Mouse (Mus musculus) neural tube, embryonic 11.5 days (tissue): ENCODE data around the gene Spem1. TPM values are rescaled to one million over a fixed set of nuclear protein-coding genes. Genes with fewer than 3 reads are reported as not detected.

Experiments used
- ATAC-seq: fragments of 200-750 bp; cut with Nextera tagmentation; 2 replicates; pipeline ENCODE4 v1.8.0; 2017; ENCODE audit warnings: moderate number of reproducible peaks, mild to moderate bottlenecking, moderate TSS enrichment, moderate library complexity; ENCODE audit not compliant: insufficient read depth, low FRiP score, low TSS enrichment
- DNase-seq: peaks from one replicate; pipeline ENCODE4 v3.0.0-alpha.2; 2015; ENCODE audit warnings: low spot score
- H3K27ac ChIP-seq: fragments of 300-500 bp; sonication (generic); 2 replicates; pipeline ENCODE4 v1.5.1; 2014; ENCODE audit warnings: low read depth, mild to moderate bottlenecking, low read length
- H3K27me3 ChIP-seq: fragments of 300-500 bp; sonication (generic); 2 replicates; pipeline ENCODE4 v1.6.1; 2014; ENCODE audit warnings: mild to moderate bottlenecking, low read length, mixed read lengths; ENCODE audit not compliant: control insufficient read depth, insufficient read depth
- H3K36me3 ChIP-seq: fragments of 300-500 bp; sonication (generic); 2 replicates; pipeline ENCODE4 v1.6.1; 2014; ENCODE audit warnings: mild to moderate bottlenecking, low read length, moderate library complexity, mixed read lengths; ENCODE audit not compliant: control insufficient read depth, insufficient read depth
- H3K4me1 ChIP-seq: fragments of 300-500 bp; sonication (generic); 2 replicates; pipeline ENCODE4 v1.6.1; 2014; ENCODE audit warnings: low read length, mixed read lengths; ENCODE audit not compliant: control insufficient read depth, insufficient read depth
- H3K4me2 ChIP-seq: fragments of 300-500 bp; sonication (generic); 2 replicates; pipeline ENCODE4 v1.6.1; 2014; ENCODE audit warnings: low read depth, mild to moderate bottlenecking, moderate library complexity
- H3K4me3 ChIP-seq: fragments of 300-500 bp; sonication (generic); 2 replicates; pipeline ENCODE4 v1.5.1; 2014; ENCODE audit warnings: low read depth, low read length
- H3K9ac ChIP-seq: fragments of 300-500 bp; sonication (generic); 2 replicates; pipeline ENCODE4 v1.6.1; 2014; ENCODE audit warnings: mild to moderate bottlenecking, low read length
- H3K9me3 ChIP-seq: fragments of 300-500 bp; sonication (generic); 2 replicates; pipeline ENCODE4 v1.6.1; 2016; ENCODE audit warnings: low read length; ENCODE audit not compliant: control insufficient read depth
- WGBS: fragments of 180-500 bp; shearing (Covaris S2); extraction: QIAGEN DNeasy Blood & Tissue Kit; methylation state at CpG from one replicate; pipeline ENCODE4 v1.1.7; 2014; 5-methylcytosine and 5-hydroxymethylcytosine counted together
- polyA plus RNA-seq: library from polyadenylated mRNA; unstranded; fragments of >200 nt; fragmentation: Nextera tagmentation; extraction: Ambion mirVana; gene quantifications from 2 replicates; pipeline ENCODE4 v1.2.1, GENCODE M21; 2014

Gene Spem1
- polyA plus RNA-seq, 1 experiment from 2014 or later, result not detected

GRCm38 (mm10) chr11:69828832-69829231, 6.9 kb upstream of the Spem1 start:
- peaks cover 3% of the 10 kb centered on the region for H3K4me1 ChIP-seq
- H3K4me3 ChIP-seq, result no peak overlapping the region; the same call in 1 of the 2 replicates
- H3K27me3 ChIP-seq, result peaks cover 3% of the 10 kb centered on the region; the same call in 1 of the 2 replicates
- no peak overlapping the region for H3K27ac ChIP-seq
- H3K9me3 ChIP-seq, result no peaks in the 10 kb centered on the region
- H3K36me3 ChIP-seq, result peaks cover 19% of the 10 kb centered on the region
- H3K9ac ChIP-seq, result 0 out of 2 replicates have a peak overlapping the region, but pooled peaks have one; percentile 10
- ATAC-seq, result no peak
- no peak for DNase-seq
- WGBS, result 72% methylated on average over 5 of the region's 5 CpGs
- H3K4me2 ChIP-seq, result no peak overlapping the region

GRCm38 (mm10) chr11:69823456-69823855, 1.5 kb upstream of the Spem1 start:
- 76% methylated on average over 2 of the region's 2 CpGs for WGBS
- DNase-seq (no peak), ATAC-seq (no peak)
- Histone ChIP-seq H3K4me2 (no peak overlapping the region), H3K9me3 (no peaks in the 10 kb centered on the region), H3K4me3 (no peak overlapping the region), H3K4me1 (no peaks in the 10 kb centered on the region), H3K36me3 (peaks cover 15% of the 10 kb centered on the region), H3K9ac (no peak overlapping the region), H3K27me3 (no peaks in the 10 kb centered on the region), H3K27ac (no peak overlapping the region)

DNA sequence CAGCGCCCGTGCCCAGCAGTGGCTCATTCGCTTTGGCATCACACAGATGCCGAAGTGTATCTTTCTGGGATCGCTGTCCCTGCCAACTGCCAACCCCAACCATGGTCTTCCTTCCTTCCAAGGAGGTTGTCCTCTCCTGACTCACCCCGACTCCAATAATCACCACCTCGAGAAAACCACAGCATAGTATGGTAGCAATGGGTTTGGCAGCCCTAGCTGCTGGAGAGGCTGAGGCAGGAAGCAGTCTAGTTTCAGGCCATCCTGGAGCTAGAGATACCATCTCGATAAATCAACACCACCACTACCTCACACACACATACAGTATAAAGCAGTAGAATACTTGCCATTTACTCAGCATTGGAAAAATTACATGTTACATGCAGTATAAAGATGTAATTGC, 3.1 kb downstream of the Spem1 start:
- Histone ChIP-seq H3K4me1 (no peaks in the 10 kb centered on the region), H3K9me3 (peaks cover 6% of the 10 kb centered on the region; the same call in 1 of the 2 replicates), H3K27ac (no peak overlapping the region), H3K9ac (no peak overlapping the region), H3K4me2 (no peak overlapping the region), H3K4me3 (no peak overlapping the region), H3K36me3 (no peaks in the 10 kb centered on the region), H3K27me3 (no peaks in the 10 kb centered on the region)
- ATAC-seq, result no peak
- 94% methylated on average over 8 of the region's 8 CpGs for WGBS
- DNase-seq, result no peak

GRCm38 (mm10) chr11:69818365-69818764, 3.6 kb downstream of the Spem1 start, which contains the start of gene Spem2:
Gene Spem2 (minus strand): TSS chr11:69818465.
- no peaks in the 10 kb centered on the region for H3K36me3 ChIP-seq
- DNase-seq (no peak), ATAC-seq (no peak)
- H3K9ac ChIP-seq, result no peak within 1 kb of the TSS
- WGBS, result 81% methylated on average over 2 of the region's 2 CpGs
- no peak within 1 kb of the TSS for H3K4me2 ChIP-seq
- peaks cover 6% of the 10 kb centered on the region; the same call in 1 of the 2 replicates for H3K9me3 ChIP-seq
- H3K4me1 ChIP-seq, result no peaks in the 10 kb centered on the region
- H3K27me3 ChIP-seq, result no peaks in the 10 kb centered on the region
- H3K4me3 ChIP-seq, result no peak within 1 kb of the TSS
- H3K27ac ChIP-seq, result no peak within 1 kb of the TSS

DNA sequence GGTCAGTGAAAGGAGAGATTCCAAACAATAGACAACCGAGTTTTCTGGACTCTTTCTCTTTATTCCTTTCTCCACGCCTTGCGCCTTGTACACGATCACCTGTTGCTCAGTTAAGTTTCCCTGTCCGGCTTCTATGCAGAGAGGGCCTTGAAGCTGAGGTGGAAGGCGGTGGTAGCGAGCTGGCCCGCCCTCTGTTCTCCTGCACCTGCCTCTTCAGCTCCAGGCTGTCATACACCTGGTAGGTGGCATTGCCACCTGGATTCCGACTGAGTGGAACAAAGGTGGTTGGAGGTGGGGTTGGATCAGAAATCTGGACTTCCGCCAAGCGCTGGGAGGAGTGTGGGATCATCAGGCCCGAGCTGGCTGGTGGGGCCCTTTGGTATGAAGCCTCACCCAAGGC, 5.5 kb downstream of the Spem1 start:
- H3K36me3 ChIP-seq, result no peaks in the 10 kb centered on the region
- no peak for DNase-seq
- H3K4me3 ChIP-seq, result no peak overlapping the region
- ATAC-seq, result no peak
- no peaks in the 10 kb centered on the region for H3K4me1 ChIP-seq
- no peak overlapping the region for H3K27ac ChIP-seq
- 91% methylated on average over 12 of the region's 12 CpGs for WGBS
- H3K27me3 ChIP-seq, result no peaks in the 10 kb centered on the region
- H3K9ac ChIP-seq, result no peak overlapping the region
- H3K4me2 ChIP-seq, result no peak overlapping the region
- peaks cover 6% of the 10 kb centered on the region; the same call in 1 of the 2 replicates for H3K9me3 ChIP-seq

DNA sequence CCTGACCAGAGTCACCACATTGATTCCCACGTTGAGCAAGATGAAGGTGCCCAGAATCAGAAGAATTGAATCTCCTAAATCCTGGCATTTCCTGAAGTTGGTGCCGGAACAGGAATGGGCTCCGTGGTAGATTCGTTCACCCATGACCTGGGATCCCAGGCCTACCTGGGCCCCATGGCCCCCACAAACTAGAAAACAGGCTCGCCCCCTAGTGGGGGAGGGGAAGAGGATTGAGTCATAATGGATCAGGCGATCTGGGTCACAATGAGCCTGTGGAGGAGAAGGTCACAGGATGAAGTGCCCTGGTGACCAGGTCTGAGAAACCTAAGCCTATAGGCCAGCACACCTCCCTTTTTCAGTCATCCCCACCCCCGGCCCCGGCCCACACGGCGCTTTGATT, 6.8 kb downstream of the Spem1 start, which contains the start of gene Gm39566:
Gm39566 (minus strand) TSS at position 144 of the 400 bp plus-strand sequence.
- WGBS, result 64% methylated on average over 10 of the region's 10 CpGs
- Histone ChIP-seq H3K27ac (no peak within 1 kb of the TSS), H3K9me3 (peaks cover 6% of the 10 kb centered on the region; the same call in 1 of the 2 replicates), H3K4me1 (no peaks in the 10 kb centered on the region), H3K27me3 (no peaks in the 10 kb centered on the region), H3K9ac (no peak within 1 kb of the TSS; the same call in 1 of the 2 replicates), H3K4me2 (no peak within 1 kb of the TSS), H3K36me3 (no peaks in the 10 kb centered on the region), H3K4me3 (no peak within 1 kb of the TSS)
- ATAC-seq (no peak), DNase-seq (no peak)

GRCm38 (mm10) chr11:69810280-69810679, 11.7 kb downstream of the Spem1 start:
- ATAC-seq (no peak), DNase-seq (no peak)
- no peak overlapping the region for H3K9ac ChIP-seq
- H3K36me3 ChIP-seq, result no peaks in the 10 kb centered on the region
- no peak overlapping the region for H3K27ac ChIP-seq
- H3K4me3 ChIP-seq, result no peak overlapping the region
- no peaks in the 10 kb centered on the region for H3K4me1 ChIP-seq
- no peaks in the 10 kb centered on the region for H3K9me3 ChIP-seq
- H3K27me3 ChIP-seq, result peaks cover 11% of the 10 kb centered on the region
- H3K4me2 ChIP-seq, result no peak overlapping the region

DNA sequence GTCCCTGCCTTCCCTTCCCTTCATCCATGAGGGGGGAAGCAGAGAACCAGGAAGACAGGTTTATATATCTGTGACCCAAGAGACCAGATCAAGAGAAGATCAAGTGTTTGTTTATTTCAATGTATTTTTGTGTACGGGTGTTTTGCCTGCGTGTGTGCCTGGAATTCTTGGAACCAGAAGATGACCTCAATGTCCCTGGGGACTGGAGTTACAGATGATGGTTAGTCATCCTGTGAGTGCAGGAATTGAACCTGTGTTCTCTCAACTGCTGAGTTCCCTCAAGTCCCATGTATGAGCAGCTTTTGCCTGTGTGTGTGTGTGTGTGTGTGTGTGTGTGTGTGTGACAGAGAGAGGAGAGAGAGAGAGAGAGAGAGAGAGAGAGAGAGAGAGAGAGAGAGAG, 14.3 kb downstream of the Spem1 start:
- Histone ChIP-seq H3K36me3 (no peaks in the 10 kb centered on the region), H3K27me3 (peaks cover 35% of the 10 kb centered on the region), H3K9ac (no peak overlapping the region), H3K4me1 (peaks cover 13% of the 10 kb centered on the region), H3K4me3 (no peak overlapping the region), H3K27ac (no peak overlapping the region), H3K4me2 (no peak overlapping the region), H3K9me3 (no peaks in the 10 kb centered on the region)
- DNase-seq (no peak), ATAC-seq (no peak)
- WGBS, result 88% methylated on average over 2 of the region's 2 CpGs

- Histone ChIP-seq H3K4me3 (no peak overlapping the region), H3K36me3 (no peaks in the 10 kb centered on the region), H3K27me3 (peaks cover 48% of the 10 kb centered on the region), H3K4me2 (no peak overlapping the region), H3K9me3 (no peaks in the 10 kb centered on the region), H3K27ac (no peak overlapping the region), H3K4me1 (peaks cover 17% of the 10 kb centered on the region), H3K9ac (no peak overlapping the region)
- 82% methylated on average over 4 of the region's 4 CpGs for WGBS
- ATAC-seq, result no peak
- no peak for DNase-seq
These were observed 15.6 kb downstream of the Spem1 start for GRCm38 (mm10) chr11:69806378-69806777.
